Mouse (Mus musculus) gastrocnemius, postnatal 25 days (tissue): Measurements from ENCODE around the gene Nr3c2. TPM values are rescaled to one million over a fixed set of nuclear protein-coding genes. Genes with fewer than 3 reads are reported as not detected.

Experiments
- DNase-seq: peaks from one replicate; pipeline ENCODE4 v3.0.0; 2022
- total RNA-seq, 2 experiments: library from RNA; stranded (reverse); gene quantifications; 1 replicate in 1 of 2; 2 replicates in 1 of 2; pipeline ENCODE4 v1.2.3; 2021

Nr3c2 gene
- total RNA-seq, 2 experiments from 2014 or later, result 6.8 TPM

DNA sequence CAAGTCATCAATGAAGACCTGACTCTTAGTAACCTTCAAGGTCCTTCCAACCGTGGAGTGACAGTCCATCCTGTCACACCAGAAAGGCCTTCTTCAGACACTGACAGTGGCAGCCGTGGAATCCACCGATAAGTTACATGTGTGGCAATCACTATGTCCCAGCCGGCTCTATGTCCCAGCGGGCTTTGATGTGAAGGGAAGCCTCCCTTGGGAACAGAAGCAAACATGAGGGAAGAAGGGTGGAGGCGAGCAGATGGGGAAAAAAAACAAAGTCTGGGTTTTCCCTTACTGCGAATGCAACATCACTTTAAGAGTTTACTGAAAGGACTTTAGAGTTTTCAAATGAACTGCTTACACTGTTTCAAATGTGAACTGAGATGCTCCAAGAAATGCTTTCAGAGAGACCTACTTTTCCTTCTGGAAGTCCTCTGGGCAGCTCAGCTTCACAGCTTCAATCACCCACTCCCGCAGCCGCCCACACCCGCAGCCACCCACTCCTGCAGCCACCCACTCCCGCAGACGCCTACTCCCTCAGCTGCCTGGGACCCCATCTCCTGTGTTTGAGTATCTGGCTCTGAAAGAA, 273.9 kb downstream of the Nr3c2 start:
- DNase-seq, result no peak

- no peak for DNase-seq
Measured at GRCm38 (mm10) chr8:77173736-77174135, 274.5 kb downstream of the Nr3c2 start.

DNA sequence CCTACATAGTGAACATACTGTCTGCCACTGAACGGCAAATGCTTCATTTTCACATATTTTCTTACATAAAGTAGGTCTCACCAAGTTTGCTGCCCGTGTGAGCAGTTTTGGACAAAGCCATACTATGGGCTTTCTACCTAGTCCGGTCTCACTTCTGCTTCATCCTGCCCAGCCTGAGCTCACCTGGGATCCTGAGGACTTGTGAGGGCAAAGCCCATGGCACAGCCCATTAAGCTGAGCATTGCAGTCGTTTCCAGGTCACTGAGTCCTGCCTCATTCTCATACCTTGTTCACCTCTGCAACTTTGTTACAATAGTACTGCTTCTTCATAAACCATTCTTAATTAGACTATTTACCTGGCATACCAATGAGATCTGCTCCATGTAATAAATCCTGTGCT, 276.2 kb downstream of the Nr3c2 start:
- DNase-seq, result no peak

- no peak for DNase-seq
Measured at GRCm38 (mm10) chr8:77176343-77176742, 277.1 kb downstream of the Nr3c2 start.

- DNase-seq, result no peak
Measured at GRCm38 (mm10) chr8:77185816-77186215, 286.6 kb downstream of the Nr3c2 start.

DNA sequence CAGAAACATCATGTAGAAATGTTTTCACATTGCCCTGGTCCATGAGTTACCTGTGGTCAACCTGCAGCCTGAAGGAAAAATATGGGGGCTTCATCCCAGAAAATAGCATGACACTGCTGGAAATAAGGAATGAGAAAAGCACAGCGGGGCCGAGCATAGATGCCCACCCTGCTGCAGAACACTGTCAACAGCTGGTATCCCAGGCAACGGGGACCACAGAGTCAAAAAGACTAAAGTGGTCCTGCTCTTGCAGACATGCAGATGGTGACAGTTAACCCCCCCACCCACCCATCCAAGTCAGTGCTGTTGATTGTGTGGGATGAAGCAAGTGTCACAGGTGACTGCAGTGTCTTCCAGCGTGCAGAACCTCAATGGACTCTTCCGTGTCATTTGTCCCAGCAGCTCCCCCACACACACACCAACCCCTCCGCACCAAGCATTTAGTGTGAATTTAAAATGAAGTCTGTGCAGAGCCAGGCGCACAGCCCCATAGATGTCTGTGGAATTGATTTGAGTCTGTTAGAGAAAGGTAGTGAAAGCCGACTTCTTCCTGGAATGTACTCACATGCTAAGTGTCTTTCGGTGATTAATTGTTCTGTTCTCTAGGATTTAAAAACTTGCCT, 287.8 kb downstream of the Nr3c2 start:
- no peak for DNase-seq

DNA sequence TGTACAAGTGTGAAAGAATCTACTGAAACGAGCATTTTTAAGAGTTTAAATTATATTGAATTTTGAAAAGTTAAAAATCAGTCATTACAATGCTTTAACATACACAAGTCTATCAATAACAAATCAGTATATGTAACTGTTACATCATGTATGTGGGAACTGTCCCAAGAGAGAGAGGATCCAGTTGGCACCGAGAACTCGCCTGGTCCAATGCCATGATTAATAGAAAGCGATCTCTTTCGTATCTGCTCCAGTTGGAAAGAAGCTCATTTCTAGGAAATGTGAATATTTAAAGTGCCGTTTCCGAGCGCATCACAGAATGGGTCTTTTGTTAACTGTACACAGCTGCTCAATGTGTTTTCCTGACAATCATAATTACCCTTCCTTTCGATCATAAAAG, 288.5 kb downstream of the Nr3c2 start:
- no peak for DNase-seq

DNA sequence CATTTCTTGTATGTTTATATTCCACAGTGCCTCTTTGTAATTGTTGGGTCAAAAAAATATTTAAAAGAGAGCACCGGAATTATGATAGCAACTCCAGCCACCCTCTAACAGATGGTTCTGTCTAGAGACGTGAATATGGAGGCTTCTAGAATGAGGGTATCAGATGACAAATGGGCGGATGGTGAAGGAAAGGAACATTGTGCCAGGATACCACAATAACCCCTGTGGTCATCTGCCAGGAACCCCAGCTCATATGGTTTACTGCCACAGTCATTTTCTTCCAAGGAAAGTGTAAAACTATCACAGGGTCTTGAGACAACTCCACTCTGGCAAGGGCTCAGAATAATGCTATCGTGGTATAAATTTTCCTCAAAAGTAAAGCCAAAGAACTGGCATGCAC, 289.1 kb downstream of the Nr3c2 start:
- no peak for DNase-seq

GRCm38 (mm10) chr8:77189318-77189717, 290.1 kb downstream of the Nr3c2 start:
- no peak for DNase-seq

- DNase-seq, result no peak
Measured at GRCm38 (mm10) chr8:77190393-77190792, 291.2 kb downstream of the Nr3c2 start.

DNA sequence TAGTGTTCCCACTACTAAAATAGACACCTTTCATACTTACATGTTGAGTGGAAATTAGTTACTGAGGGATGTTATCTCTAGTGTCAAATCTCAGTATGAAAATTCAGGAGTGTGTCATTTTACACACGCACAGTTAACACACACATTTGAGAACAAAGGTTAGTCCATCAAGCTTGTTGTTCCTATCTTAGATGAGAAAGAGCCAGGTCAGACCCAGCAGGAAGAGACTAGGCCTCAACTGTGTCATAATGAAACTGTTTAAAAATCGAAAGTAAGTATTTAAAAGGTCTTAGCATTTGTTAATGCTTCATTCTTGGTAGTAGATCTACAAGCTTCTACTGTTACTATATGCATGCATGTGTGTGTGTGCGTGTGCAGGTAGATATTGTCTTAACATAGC, 310.1 kb downstream of the Nr3c2 start:
- DNase-seq, result no peak

DNA sequence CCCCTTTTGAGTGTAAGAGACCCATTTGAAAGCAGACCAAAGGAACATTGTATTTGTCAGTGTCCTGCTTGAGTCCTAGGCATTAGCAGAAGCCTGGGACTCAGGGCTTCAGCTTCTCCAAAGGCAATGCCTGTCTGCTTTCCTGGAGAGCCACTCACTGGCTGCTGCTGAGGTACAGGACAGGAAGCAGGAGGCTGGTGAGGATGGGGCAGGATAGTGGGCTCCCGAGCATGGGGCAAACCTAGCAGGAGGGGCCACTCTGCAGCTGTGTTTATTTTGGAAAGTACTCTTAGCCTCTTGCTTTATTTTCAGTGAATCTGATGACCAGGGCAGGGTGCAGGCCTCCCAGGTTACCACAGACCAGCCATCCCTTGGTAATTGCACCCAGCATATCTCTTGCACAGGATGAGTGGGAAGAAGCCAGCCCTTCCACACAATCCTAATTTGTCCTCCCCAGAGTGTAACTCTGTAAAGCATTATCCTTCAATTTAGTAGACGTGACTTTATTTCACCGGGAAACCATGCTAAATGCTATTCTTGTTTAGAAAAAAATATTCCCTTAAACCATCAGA, 314.7 kb downstream of the Nr3c2 start:
- no peak for DNase-seq

GRCm38 (mm10) chr8:77214665-77215064, 315.4 kb downstream of the Nr3c2 start:
- no peak for DNase-seq

DNA sequence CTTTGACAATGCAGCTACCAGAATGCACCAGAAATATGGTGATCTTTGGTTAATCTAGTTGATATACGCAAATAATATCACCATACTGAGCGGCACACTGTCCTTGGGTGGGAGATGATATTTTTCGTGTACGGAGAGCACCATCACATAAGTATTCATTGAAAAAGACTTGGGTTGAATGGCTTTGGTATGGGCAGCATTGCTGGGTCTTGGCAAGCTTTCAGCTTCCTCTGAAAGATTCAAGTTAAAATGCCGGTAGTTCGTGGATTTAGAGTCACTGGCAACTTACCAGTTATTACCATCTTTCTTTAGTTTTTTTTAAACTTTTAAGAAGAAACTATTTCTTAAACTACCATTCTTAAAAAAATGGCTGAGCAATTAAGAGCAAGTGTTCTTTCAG, 315.9 kb downstream of the Nr3c2 start:
- DNase-seq, result no peak

GRCm38 (mm10) chr8:77223123-77223522, 323.9 kb downstream of the Nr3c2 start:
- DNase-seq, result no peak

GRCm38 (mm10) chr8:77227742-77228141, 328.5 kb downstream of the Nr3c2 start:
- DNase-seq, result no peak

- DNase-seq, result no peak
Measured at GRCm38 (mm10) chr8:77228688-77229087, 329.4 kb downstream of the Nr3c2 start.

DNA sequence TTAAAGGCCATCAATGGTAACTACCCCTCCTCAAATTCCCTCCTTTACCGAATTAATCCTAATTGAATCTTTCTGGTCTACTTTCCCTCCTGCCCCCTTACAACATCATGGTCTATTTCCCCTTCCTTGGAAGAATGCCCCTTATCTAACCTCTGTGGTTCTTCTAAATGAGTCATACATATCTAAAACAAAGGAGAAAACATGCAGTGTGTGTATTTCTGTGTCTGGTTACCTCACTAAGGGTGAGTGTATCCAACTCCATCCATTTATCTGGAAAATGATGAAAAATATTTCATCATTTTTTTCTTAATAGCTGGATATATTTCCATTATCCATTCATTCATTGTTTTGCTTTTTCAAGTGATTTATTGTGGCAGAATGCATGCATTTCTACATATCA, 332.0 kb downstream of the Nr3c2 start:
- no peak for DNase-seq

DNA sequence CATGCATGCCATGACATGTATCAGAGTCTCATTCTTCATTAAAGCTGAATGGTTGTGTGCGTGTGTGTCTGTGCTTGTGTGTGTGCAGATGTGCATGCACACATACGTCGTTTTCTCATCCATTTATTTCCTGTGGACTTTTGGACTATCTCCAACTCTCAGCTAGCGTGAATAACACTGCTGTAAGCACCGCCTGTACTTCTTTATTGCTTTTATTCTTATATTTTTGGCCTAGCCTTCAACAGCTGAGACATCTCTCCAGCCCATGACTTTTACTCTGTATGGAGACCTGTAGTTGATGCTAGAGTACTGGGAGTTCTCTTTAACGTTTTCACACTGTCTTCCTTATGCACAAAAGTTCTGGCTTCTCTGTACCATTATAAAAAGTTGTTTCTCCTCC, 332.6 kb downstream of the Nr3c2 start:
- no peak for DNase-seq

DNA sequence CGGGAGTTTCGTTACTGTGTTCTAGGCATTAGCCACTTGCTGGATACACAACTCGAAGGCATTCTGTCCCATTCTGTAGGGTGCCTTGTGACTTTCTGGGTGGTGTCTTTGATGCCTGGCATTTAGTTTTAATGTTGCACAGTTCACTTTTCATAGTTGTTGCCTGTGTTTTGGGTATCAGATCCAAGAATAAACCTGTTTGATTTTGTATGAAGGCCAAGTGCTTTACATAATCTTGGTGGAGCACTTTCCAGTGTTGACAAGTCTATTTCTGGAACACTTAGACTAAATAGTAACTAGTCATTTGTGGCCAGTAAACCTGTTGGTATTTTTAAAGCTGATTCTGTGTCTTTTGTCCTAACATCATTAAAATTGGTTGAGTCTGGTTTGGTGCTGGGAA, 333.2 kb downstream of the Nr3c2 start:
- DNase-seq, result no peak

GRCm38 (mm10) chr8:77236701-77237100, 337.5 kb downstream of the Nr3c2 start:
- DNase-seq, result peak; percentile 38

GRCm38 (mm10) chr8:77239462-77239861, 340.2 kb downstream of the Nr3c2 start:
- no peak for DNase-seq

GRCm38 (mm10) chr8:77241381-77241780, 342.1 kb downstream of the Nr3c2 start:
- DNase-seq, result no peak

- no peak for DNase-seq
Measured at GRCm38 (mm10) chr8:77250094-77250493, 350.9 kb downstream of the Nr3c2 start.
